Mouse (Mus musculus): ENCODE measurements at regions not wholly inside any gene's neighbourhood (a gene's known extent, or its start where the extent isn't known, plus 50 kb on each side); places are given as distances from the start of the nearest gene placed in this dataset.

- in situ Hi-C loops (cut with MboI; ENCODE audit: low pct_unique_long_range_greater_than_20kb): no loop called here
- ChIA-PET POLR2A (no interaction called here), CTCF (no interaction called here)
- no peak for DNase-seq (ENCODE audit: low read depth, low spot score)
- TF ChIP-seq CTCF (IDR thresholded peaks at IDR 0.05): no peak
- no peak for ATAC-seq
- no peaks in the 10 kb centered on the region for H3K27me3 ChIP-seq
These were observed 304.5 kb downstream of the Elavl2 start for GRCm38 (mm10) chr4:91096086-91096485.

GRCm38 (mm10) chr4:91094382-91094781 is 306.2 kb downstream of the Elavl2 start:
- CTCF ChIA-PET: no interaction called here
- H3K27me3 ChIP-seq: no peaks in the 10 kb centered on the region
- in situ Hi-C loops (cut with MboI; ENCODE audit: low pct_unique_long_range_greater_than_20kb): no loop called here

GRCm38 (mm10) chr4:91093885-91094284 is 306.7 kb downstream of the Elavl2 start:
- ChIA-PET POLR2A (no interaction called here), CTCF (no interaction called here)
- no peak for ATAC-seq
- DNase-seq (ENCODE audit: low read depth, low spot score): no peak
- in situ Hi-C loops (cut with MboI; ENCODE audit: low pct_unique_long_range_greater_than_20kb): no loop called here
- no peaks in the 10 kb centered on the region for H3K27me3 ChIP-seq
- TF ChIP-seq CTCF (IDR thresholded peaks at IDR 0.05): no peak

More at GRCm38 (mm10) chr4:91094382-91094781, 306.2 kb downstream of the Elavl2 start:
- no peak for ATAC-seq
- TF ChIP-seq CTCF (IDR thresholded peaks at IDR 0.05): no peak
- POLR2A ChIA-PET: no interaction called here
- no peak for DNase-seq (ENCODE audit: low read depth, low spot score)

- no peak for ATAC-seq
- no peak for TF ChIP-seq CTCF (IDR thresholded peaks at IDR 0.05)
- CTCF ChIA-PET: no interaction called here
- POLR2A ChIA-PET: no interaction called here
- no peaks in the 10 kb centered on the region for H3K27me3 ChIP-seq
- in situ Hi-C loops (cut with MboI; ENCODE audit: low pct_unique_long_range_greater_than_20kb): no loop called here
- no peak for DNase-seq (ENCODE audit: low read depth, low spot score)
These were observed 308.3 kb downstream of the Elavl2 start for GRCm38 (mm10) chr4:91092323-91092722.

GRCm38 (mm10) chr4:91091910-91092309 is 308.7 kb downstream of the Elavl2 start:
- no peak for DNase-seq (ENCODE audit: low read depth, low spot score)
- CTCF ChIA-PET: no interaction called here
- no peaks in the 10 kb centered on the region for H3K27me3 ChIP-seq
- in situ Hi-C loops (cut with MboI; ENCODE audit: low pct_unique_long_range_greater_than_20kb): no loop called here
- TF ChIP-seq CTCF (IDR thresholded peaks at IDR 0.05): no peak
- no peak for ATAC-seq
- POLR2A ChIA-PET: no interaction called here

- ChIA-PET POLR2A (no interaction called here), CTCF (no interaction called here)
- H3K27me3 ChIP-seq: no peaks in the 10 kb centered on the region
- in situ Hi-C loops (cut with MboI; ENCODE audit: low pct_unique_long_range_greater_than_20kb): no loop called here
- no peak for DNase-seq (ENCODE audit: low read depth, low spot score)
- ATAC-seq: no peak
- TF ChIP-seq CTCF (IDR thresholded peaks at IDR 0.05): no peak
These were observed 316.6 kb downstream of the Elavl2 start for GRCm38 (mm10) chr4:91083950-91084349.

GRCm38 (mm10) chr4:91081447-91081846 is 319.1 kb downstream of the Elavl2 start:
- TF ChIP-seq CTCF (IDR thresholded peaks at IDR 0.05): no peak
- in situ Hi-C loops (cut with MboI; ENCODE audit: low pct_unique_long_range_greater_than_20kb): no loop called here
- ATAC-seq (no peak), DNase-seq (ENCODE audit: low read depth, low spot score) (no peak)
- ChIA-PET POLR2A (no interaction called here), CTCF (interaction anchor here (1.3 kb wide), 1 partner anchor 11 kb away, joined by 3 read pairs; no protein-coding TSS in a partner anchor)
- no peaks in the 10 kb centered on the region for H3K27me3 ChIP-seq

- H3K27me3 ChIP-seq: no peaks in the 10 kb centered on the region
- ChIA-PET POLR2A (no interaction called here), CTCF (interaction anchor here (1.3 kb wide), 1 partner anchor 10 kb away, joined by 3 read pairs; no protein-coding TSS in a partner anchor)
- no peak for ATAC-seq
- in situ Hi-C loops (cut with MboI; ENCODE audit: low pct_unique_long_range_greater_than_20kb): no loop called here
- TF ChIP-seq CTCF (IDR thresholded peaks at IDR 0.05): no peak
- no peak for DNase-seq (ENCODE audit: low read depth, low spot score)
These were observed 319.8 kb downstream of the Elavl2 start for GRCm38 (mm10) chr4:91080620-91081441.

GRCm38 (mm10) chr4:91071263-91071662 is 329.3 kb downstream of the Elavl2 start:
- in situ Hi-C loops (cut with MboI; ENCODE audit: low pct_unique_long_range_greater_than_20kb): no loop called here
- no peaks in the 10 kb centered on the region for H3K27me3 ChIP-seq
- no peak for ATAC-seq
- ChIA-PET CTCF (interaction anchor here (1.6 kb wide), 1 partner anchor 10 kb away, joined by 3 read pairs; no protein-coding TSS in a partner anchor), POLR2A (no interaction called here)
- no peak for DNase-seq (ENCODE audit: low read depth, low spot score)
- no peak for TF ChIP-seq CTCF (IDR thresholded peaks at IDR 0.05)

GRCm38 (mm10) chr4:91060933-91061332 is 339.7 kb downstream of the Elavl2 start:
- no peak for DNase-seq (ENCODE audit: low read depth, low spot score)
- H3K27me3 ChIP-seq: no peaks in the 10 kb centered on the region
- no peak for TF ChIP-seq CTCF (IDR thresholded peaks at IDR 0.05)
- in situ Hi-C loops (cut with MboI; ENCODE audit: low pct_unique_long_range_greater_than_20kb): no loop called here
- no peak for ATAC-seq
- POLR2A ChIA-PET: no interaction called here
- CTCF ChIA-PET: no interaction called here

GRCm38 (mm10) chr4:91051913-91052312 is 348.7 kb downstream of the Elavl2 start:
- POLR2A ChIA-PET: no interaction called here
- in situ Hi-C loops (cut with MboI; ENCODE audit: low pct_unique_long_range_greater_than_20kb): no loop called here
- DNase-seq (ENCODE audit: low read depth, low spot score): no peak
- CTCF ChIA-PET: no interaction called here
- no peak for ATAC-seq
- TF ChIP-seq CTCF (IDR thresholded peaks at IDR 0.05): no peak
- H3K27me3 ChIP-seq: no peaks in the 10 kb centered on the region

GRCm38 (mm10) chr4:91029462-91029861 is 371.1 kb downstream of the Elavl2 start:
- POLR2A ChIA-PET: no interaction called here
- CTCF ChIA-PET: no interaction called here
- no peak for DNase-seq (ENCODE audit: low read depth, low spot score)
- no peak for TF ChIP-seq CTCF (IDR thresholded peaks at IDR 0.05)
- ATAC-seq: no peak
- H3K27me3 ChIP-seq: no peaks in the 10 kb centered on the region
- in situ Hi-C loops (cut with MboI; ENCODE audit: low pct_unique_long_range_greater_than_20kb): no loop called here
